Mouse (Mus musculus): ENCODE results near the gene Akr1b7. TPM values are rescaled to one million over a fixed set of nuclear protein-coding genes. Genes with fewer than 3 reads are reported as not detected.
"Not testable (repeated sequence)": the region's sequence is repeated elsewhere in the genome, so short reads cannot be mapped to it uniquely, and the experiment has no call there.

The Akr1b7 gene
- polyA plus RNA-seq, 1 experiment from 2014 or later = 0.21 TPM

- 82% methylated on average over 1 of the region's 1 CpGs for WGBS
- H3K27ac ChIP-seq (ENCODE audit: low read depth, low read length); ATAC-seq (ENCODE audit: low read depth): not testable (repeated sequence)
Measured at GRCm38 (mm10) chr6:34413386-34413785, 1.3 kb downstream of the Akr1b7 start.

GRCm38 (mm10) chr6:34416521-34416920 is 4.4 kb downstream of the Akr1b7 start:
- H3K4me1 ChIP-seq (ENCODE audit: control insufficient read depth, insufficient read depth, low read length) = no peaks in the 10 kb centered on the region
- no peaks in the 10 kb centered on the region for H3K36me3 ChIP-seq (ENCODE audit: control insufficient read depth, insufficient read depth, low read length)
- no peak overlapping the region for H3K4me2 ChIP-seq (ENCODE audit: low read depth, low read length)
- no peak overlapping the region for H3K9ac ChIP-seq (replicated peaks; ENCODE audit: low read depth, low read length)
- ATAC-seq (ENCODE audit: low read depth) = no peak
- no peaks in the 10 kb centered on the region for H3K27me3 ChIP-seq (ENCODE audit: control insufficient read depth, insufficient read depth, low read length)
- H3K9me3 ChIP-seq (ENCODE audit: control insufficient read depth, low read length) = no peaks in the 10 kb centered on the region
- 94% methylated on average over 2 of the region's 2 CpGs for WGBS
- H3K4me3 ChIP-seq (ENCODE audit: low read depth, low read length) = no peak overlapping the region
- no peak overlapping the region for H3K27ac ChIP-seq (ENCODE audit: low read depth, low read length)

More at GRCm38 (mm10) chr6:34413386-34413785, 1.3 kb downstream of the Akr1b7 start:
- H3K4me2 ChIP-seq (ENCODE audit: low read depth, low read length); H3K9me3 ChIP-seq (ENCODE audit: control insufficient read depth, low read length); H3K4me1 ChIP-seq (ENCODE audit: control insufficient read depth, insufficient read depth, low read length); H3K27me3 ChIP-seq (ENCODE audit: control insufficient read depth, insufficient read depth, low read length); H3K9ac ChIP-seq (replicated peaks; ENCODE audit: low read depth, low read length); H3K4me3 ChIP-seq (ENCODE audit: low read depth, low read length); H3K36me3 ChIP-seq (ENCODE audit: control insufficient read depth, insufficient read depth, low read length): not testable (repeated sequence)

- H3K27me3 ChIP-seq (ENCODE audit: control insufficient read depth, insufficient read depth, low read length) = no peaks in the 10 kb centered on the region
- H3K9ac ChIP-seq (replicated peaks; ENCODE audit: low read depth, low read length) = no peak overlapping the region
- H3K4me2 ChIP-seq (ENCODE audit: low read depth, low read length) = no peak overlapping the region
Measured at GRCm38 (mm10) chr6:34419071-34419470, 6.9 kb downstream of the Akr1b7 start.

GRCm38 (mm10) chr6:34439006-34439405 is 26.9 kb downstream of the Akr1b7 start:
- ATAC-seq (ENCODE audit: low read depth) = no peak
- 70% methylated on average over 2 of the region's 2 CpGs for WGBS

More at GRCm38 (mm10) chr6:34419071-34419470, 6.9 kb downstream of the Akr1b7 start:
- Histone ChIP-seq H3K36me3 (ENCODE audit: control insufficient read depth, insufficient read depth, low read length) (no peaks in the 10 kb centered on the region), H3K4me3 (ENCODE audit: low read depth, low read length) (no peak overlapping the region), H3K27ac (ENCODE audit: low read depth, low read length) (no peak overlapping the region), H3K9me3 (ENCODE audit: control insufficient read depth, low read length) (no peaks in the 10 kb centered on the region), H3K4me1 (ENCODE audit: control insufficient read depth, insufficient read depth, low read length) (no peaks in the 10 kb centered on the region)
- ATAC-seq (ENCODE audit: low read depth) = no peak

GRCm38 (mm10) chr6:34441556-34442257 is 29.6 kb downstream of the Akr1b7 start:
- no peak for ATAC-seq (ENCODE audit: low read depth)
- WGBS = 77% methylated on average over 9 of the region's 9 CpGs
- no peak overlapping the region for H3K27ac ChIP-seq (ENCODE audit: low read depth, low read length)

More at GRCm38 (mm10) chr6:34439006-34439405, 26.9 kb downstream of the Akr1b7 start:
- Histone ChIP-seq H3K9me3 (ENCODE audit: control insufficient read depth, low read length) (no peaks in the 10 kb centered on the region), H3K36me3 (ENCODE audit: control insufficient read depth, insufficient read depth, low read length) (no peaks in the 10 kb centered on the region), H3K9ac (replicated peaks; ENCODE audit: low read depth, low read length) (no peak overlapping the region), H3K27me3 (ENCODE audit: control insufficient read depth, insufficient read depth, low read length) (no peaks in the 10 kb centered on the region), H3K4me1 (ENCODE audit: control insufficient read depth, insufficient read depth, low read length) (no peaks in the 10 kb centered on the region), H3K4me3 (ENCODE audit: low read depth, low read length) (no peak overlapping the region), H3K4me2 (ENCODE audit: low read depth, low read length) (no peak overlapping the region), H3K27ac (ENCODE audit: low read depth, low read length) (no peak overlapping the region)

GRCm38 (mm10) chr6:34443791-34444190 is 31.7 kb downstream of the Akr1b7 start:
- no peak for ATAC-seq (ENCODE audit: low read depth)
- H3K4me3 ChIP-seq (ENCODE audit: low read depth, low read length) = no peak overlapping the region
- no peaks in the 10 kb centered on the region for H3K36me3 ChIP-seq (ENCODE audit: control insufficient read depth, insufficient read depth, low read length)
- no peak overlapping the region for H3K4me2 ChIP-seq (ENCODE audit: low read depth, low read length)
- no peak overlapping the region for H3K27ac ChIP-seq (ENCODE audit: low read depth, low read length)
- H3K27me3 ChIP-seq (ENCODE audit: control insufficient read depth, insufficient read depth, low read length) = no peaks in the 10 kb centered on the region
- no peaks in the 10 kb centered on the region for H3K4me1 ChIP-seq (ENCODE audit: control insufficient read depth, insufficient read depth, low read length)
- 81% methylated on average over 2 of the region's 2 CpGs for WGBS
- no peaks in the 10 kb centered on the region for H3K9me3 ChIP-seq (ENCODE audit: control insufficient read depth, low read length)
- H3K9ac ChIP-seq (replicated peaks; ENCODE audit: low read depth, low read length) = no peak overlapping the region

More at GRCm38 (mm10) chr6:34441556-34442257, 29.6 kb downstream of the Akr1b7 start:
- Histone ChIP-seq H3K27me3 (ENCODE audit: control insufficient read depth, insufficient read depth, low read length) (no peaks in the 10 kb centered on the region), H3K9ac (replicated peaks; ENCODE audit: low read depth, low read length) (no peak overlapping the region), H3K9me3 (ENCODE audit: control insufficient read depth, low read length) (no peaks in the 10 kb centered on the region), H3K36me3 (ENCODE audit: control insufficient read depth, insufficient read depth, low read length) (no peaks in the 10 kb centered on the region), H3K4me3 (ENCODE audit: low read depth, low read length) (no peak overlapping the region), H3K4me1 (ENCODE audit: control insufficient read depth, insufficient read depth, low read length) (no peaks in the 10 kb centered on the region), H3K4me2 (ENCODE audit: low read depth, low read length) (no peak overlapping the region)

GRCm38 (mm10) chr6:34447961-34448360 is 35.8 kb downstream of the Akr1b7 start:
- Histone ChIP-seq H3K4me2 (ENCODE audit: low read depth, low read length) (no peak overlapping the region), H3K4me3 (ENCODE audit: low read depth, low read length) (no peak overlapping the region), H3K36me3 (ENCODE audit: control insufficient read depth, insufficient read depth, low read length) (no peaks in the 10 kb centered on the region), H3K9ac (replicated peaks; ENCODE audit: low read depth, low read length) (no peak overlapping the region), H3K27ac (ENCODE audit: low read depth, low read length) (no peak overlapping the region), H3K27me3 (ENCODE audit: control insufficient read depth, insufficient read depth, low read length) (no peaks in the 10 kb centered on the region), H3K4me1 (ENCODE audit: control insufficient read depth, insufficient read depth, low read length) (no peaks in the 10 kb centered on the region), H3K9me3 (ENCODE audit: control insufficient read depth, low read length) (no peaks in the 10 kb centered on the region)
- 7% methylated on average over 2 of the region's 2 CpGs for WGBS
- ATAC-seq (ENCODE audit: low read depth) = no peak

- H3K4me1 ChIP-seq (ENCODE audit: control insufficient read depth, insufficient read depth, low read length) = no peaks in the 10 kb centered on the region
- no peak for ATAC-seq (ENCODE audit: low read depth)
- H3K36me3 ChIP-seq (ENCODE audit: control insufficient read depth, insufficient read depth, low read length) = no peaks in the 10 kb centered on the region
- no peak overlapping the region for H3K27ac ChIP-seq (ENCODE audit: low read depth, low read length)
- no peak overlapping the region for H3K4me3 ChIP-seq (ENCODE audit: low read depth, low read length)
- H3K9me3 ChIP-seq (ENCODE audit: control insufficient read depth, low read length) = no peaks in the 10 kb centered on the region
- H3K27me3 ChIP-seq (ENCODE audit: control insufficient read depth, insufficient read depth, low read length) = no peaks in the 10 kb centered on the region
- whole genome bisulfite sequencing = 88% methylated on average over 1 of the region's 1 CpGs
- H3K4me2 ChIP-seq (ENCODE audit: low read depth, low read length) = no peak overlapping the region
- H3K9ac ChIP-seq (replicated peaks; ENCODE audit: low read depth, low read length) = no peak overlapping the region
Measured at GRCm38 (mm10) chr6:34448696-34449095, 36.6 kb downstream of the Akr1b7 start.

- Histone ChIP-seq H3K9me3 (ENCODE audit: control insufficient read depth, low read length) (no peaks in the 10 kb centered on the region), H3K4me3 (ENCODE audit: low read depth, low read length) (no peak overlapping the region), H3K27ac (ENCODE audit: low read depth, low read length) (no peak overlapping the region), H3K27me3 (ENCODE audit: control insufficient read depth, insufficient read depth, low read length) (no peaks in the 10 kb centered on the region), H3K4me1 (ENCODE audit: control insufficient read depth, insufficient read depth, low read length) (no peaks in the 10 kb centered on the region), H3K4me2 (ENCODE audit: low read depth, low read length) (no peak overlapping the region), H3K9ac (replicated peaks; ENCODE audit: low read depth, low read length) (no peak overlapping the region), H3K36me3 (ENCODE audit: control insufficient read depth, insufficient read depth, low read length) (no peaks in the 10 kb centered on the region)
- ATAC-seq (ENCODE audit: low read depth) = no peak
- 72% methylated on average over 7 of the region's 7 CpGs for WGBS
Measured at GRCm38 (mm10) chr6:34452963-34453770, 41.0 kb downstream of the Akr1b7 start.

All from neural tube, embryonic 14.5 days (tissue).